Mouse (Mus musculus) CH12.LX (cell line): ENCODE results near the gene Dennd5a. TPM values are rescaled to one million over a fixed set of nuclear protein-coding genes. Genes with fewer than 3 reads are reported as not detected.
A peak's percentile ranks its signal among the peaks of the same experiment; 100 is the strongest.

Experiments
- DNase-seq: peaks from one replicate; pipeline ENCODE4 v3.0.0-alpha.2; 2013; ENCODE audit errors: extremely low read depth
- H3K27ac ChIP-seq: 2 replicates; pipeline ENCODE4 v1.5.1; 2012; ENCODE audit warnings: low read depth, mild to moderate bottlenecking, control low read depth, moderate library complexity; ENCODE audit not compliant: insufficient read depth
- H3K27me3 ChIP-seq: replicated peaks from 2 replicates; pipeline ENCODE3; 2012; ENCODE audit warnings: inconsistent platforms
- H3K36me3 ChIP-seq, 2 experiments: replicated peaks in 1 of 2; 2 replicates each; pipeline versions ENCODE3 to v1.6.1; 2012; ENCODE audit warnings: inconsistent platforms in 1 of 2, low read length in 1 of 2, mild to moderate bottlenecking in 1 of 2, mixed read lengths in 1 of 2, moderate library complexity in 1 of 2; ENCODE audit not compliant: control insufficient read depth in 1 of 2, insufficient read depth in 1 of 2
- H3K4me1 ChIP-seq, 2 experiments: 2 replicates each; pipeline ENCODE4 v1.6.1; 2012; ENCODE audit warnings: inconsistent platforms in 1 of 2, moderate library complexity in 1 of 2; ENCODE audit not compliant: insufficient read depth in 2 of 2, control insufficient read depth in 1 of 2
- H3K4me2 ChIP-seq: 2 replicates; pipeline ENCODE4 v1.6.1; 2012; ENCODE audit warnings: low read depth, mild to moderate bottlenecking, control low read depth; ENCODE audit not compliant: poor library complexity, insufficient read depth, severe bottlenecking
- H3K4me3 ChIP-seq, 3 experiments: fragments of 150-350 bp in 1 of 3; sonication (generic) in 1 of 3; replicated peaks in 1 of 3; 2 replicates each; pipeline versions ENCODE3 to v1.5.1; 2011 to 2012; ENCODE audit warnings: low read depth in 2 of 3, low read length in 2 of 3, mild to moderate bottlenecking in 2 of 3, moderate library complexity in 2 of 3, control low read depth in 1 of 3, improper control_type of control experiment in 1 of 3, inconsistent platforms in 1 of 3, mixed read lengths in 1 of 3; ENCODE audit not compliant: poor library complexity in 1 of 3
- H3K79me2 ChIP-seq: replicated peaks from 2 replicates; pipeline ENCODE4 v1.6.1; 2012; ENCODE audit warnings: mild to moderate bottlenecking, moderate library complexity; ENCODE audit not compliant: control insufficient read depth, poor library complexity, insufficient read depth, severe bottlenecking; ENCODE audit errors: extremely low read depth
- H3K9ac ChIP-seq: 2 replicates; pipeline ENCODE4 v1.6.1; 2012; ENCODE audit warnings: low read depth, mild to moderate bottlenecking, control low read depth, moderate library complexity; ENCODE audit not compliant: insufficient read depth
- H3K9me3 ChIP-seq: replicated peaks from 2 replicates; pipeline ENCODE3; 2012; ENCODE audit warnings: low read length, inconsistent platforms, mixed read lengths
- ETS1 ChIP-seq: conservative IDR thresholded peaks from 2 replicates; pipeline ENCODE4 v1.6.1; 2012; ENCODE audit warnings: low read depth, mild to moderate bottlenecking, inconsistent platforms, low read length, improper control_type of control experiment, moderate library complexity
- GABPA ChIP-seq: IDR thresholded peaks from 2 replicates; pipeline ENCODE4 v1.6.1; 2012; ENCODE audit warnings: low read depth, low read length, improper control_type of control experiment, inconsistent platforms; ENCODE audit not compliant: insufficient replicate concordance
- IRF4 ChIP-seq: IDR thresholded peaks from 2 replicates; pipeline ENCODE4 v1.6.1; 2014; ENCODE audit warnings: low read depth, mild to moderate bottlenecking, inconsistent platforms, low read length, improper control_type of control experiment
- JUN ChIP-seq: IDR thresholded peaks from 2 replicates; pipeline ENCODE4 v1.6.1; 2011; ENCODE audit warnings: low read depth, mild to moderate bottlenecking, low read length, improper control_type of control experiment, moderate library complexity; ENCODE audit not compliant: insufficient read depth
- MAZ ChIP-seq: IDR thresholded peaks from 2 replicates; pipeline ENCODE4 v1.6.1; 2012; ENCODE audit warnings: low read depth, mild to moderate bottlenecking, inconsistent platforms, low read length, improper control_type of control experiment, moderate library complexity
- MEF2A ChIP-seq: IDR thresholded peaks from 2 replicates; pipeline ENCODE4 v1.6.1; 2014; ENCODE audit warnings: low read depth, mild to moderate bottlenecking, inconsistent platforms, low read length, improper control_type of control experiment, borderline replicate concordance
- NELFE ChIP-seq: IDR thresholded peaks from 2 replicates; pipeline ENCODE4 v1.6.1; 2011; ENCODE audit warnings: low read depth, low read length, improper control_type of control experiment
- SIN3A ChIP-seq: IDR thresholded peaks from 2 replicates; pipeline ENCODE4 v1.6.1; 2012; ENCODE audit warnings: low read length, improper control_type of control experiment, inconsistent platforms
- TCF12 ChIP-seq: IDR thresholded peaks from 2 replicates; pipeline ENCODE4 v1.6.1; 2014; ENCODE audit warnings: low read depth, mild to moderate bottlenecking, inconsistent platforms, low read length, improper control_type of control experiment
- UBTF ChIP-seq: IDR thresholded peaks from 2 replicates; pipeline ENCODE4 v1.6.1; 2012; ENCODE audit warnings: low read depth, mild to moderate bottlenecking, inconsistent platforms, low read length, improper control_type of control experiment, moderate library complexity
- USF1 ChIP-seq: IDR thresholded peaks from 2 replicates; pipeline ENCODE4 v1.6.1; 2014; ENCODE audit warnings: low read depth, mild to moderate bottlenecking, inconsistent platforms, low read length, improper control_type of control experiment
- USF2 ChIP-seq: conservative IDR thresholded peaks from 2 replicates; pipeline ENCODE4 v1.6.1; 2011; ENCODE audit warnings: low read depth, low read length, improper control_type of control experiment
- ZC3H11A ChIP-seq: IDR thresholded peaks from 2 replicates; pipeline ENCODE4 v1.6.1; 2012; ENCODE audit warnings: low read depth, mild to moderate bottlenecking, inconsistent platforms, low read length, improper control_type of control experiment
- ZNF384 ChIP-seq: IDR thresholded peaks from 2 replicates; pipeline ENCODE4 v1.6.1; 2012; ENCODE audit warnings: low read depth, low read length, improper control_type of control experiment, inconsistent platforms
- dilution Hi-C: fragments of 300-500 bp; cut with MboI; formaldehyde crosslinking; loops from 2 replicates; pipeline ENCODE4 v1.14.3; 2020; ENCODE audit warnings: low sequenced_read_pairs; ENCODE audit not compliant: extremely low pct_unique_long_range_greater_than_20kb, extremely low pct_ligation_motif_present
- in situ Hi-C: fragments of 300-500 bp; cut with MboI; formaldehyde crosslinking; loops from 3 replicates; pipeline ENCODE4 v1.14.3; 2019; ENCODE audit warnings: low sequenced_read_pairs, low pct_ligation_motif_present, low pct_unique_long_range_greater_than_20kb, mixed read lengths
- polyA plus RNA-seq: library from polyadenylated mRNA; unstranded; fragments of >175 nt; gene quantifications from 2 replicates; pipeline ENCODE4 v1.2.1, GENCODE M21; 2012; ENCODE audit warnings: low read depth; ENCODE audit not compliant: insufficient read length
- total RNA-seq, 2 experiments: library from RNA; depleted of rRNA; stranded (reverse); fragments of 300-350 nt in 1 of 2; fragments of >200 nt in 1 of 2; gene quantifications; 2 replicates each; pipeline ENCODE4 v1.2.3; 2012 to 2014

The Dennd5a gene
- total and polyA plus RNA-seq, 3 experiments, result 20.7 to 29.5 (median 24.6) TPM

DNA sequence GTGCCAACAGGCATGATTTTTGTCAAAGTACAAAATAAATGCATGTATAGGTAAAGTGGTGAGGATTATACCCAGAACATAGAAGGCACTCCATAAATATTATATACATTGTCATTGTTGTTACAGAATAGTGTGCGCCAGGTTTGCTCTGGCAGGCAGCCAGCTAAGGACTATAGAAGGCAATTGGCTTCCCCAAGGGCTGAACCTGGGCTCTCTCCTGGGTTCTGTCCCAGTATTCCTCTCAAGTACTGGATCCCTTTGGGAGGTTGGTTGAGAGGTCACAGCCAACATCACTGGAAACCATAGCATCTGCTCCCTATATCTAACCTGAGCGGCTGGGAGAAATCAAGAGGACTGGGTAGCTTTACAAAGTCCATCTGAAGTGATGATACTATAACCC is 1.3 kb upstream of the Dennd5a start:
- H3K79me2 ChIP-seq, result peaks cover 10% of the 10 kb centered on the region; the same call in 1 of the 2 replicates
- H3K4me2 ChIP-seq, result no peak overlapping the region
- H3K27ac ChIP-seq, result no peak overlapping the region
- no peak overlapping the region for H3K9ac ChIP-seq
- no peaks in the 10 kb centered on the region for H3K36me3 ChIP-seq
- DNase-seq, result no peak
- in situ Hi-C loops, result no loop called here
- no peak for TF ChIP-seq MEF2A
- TF ChIP-seq ETS1, result no peak
- TF ChIP-seq USF1, result no peak
- no peak for TF ChIP-seq SIN3A
- TF ChIP-seq ZNF384, result no peak
- TF ChIP-seq IRF4, result no peak
- TF ChIP-seq GABPA, result no peak
- TF ChIP-seq MAZ, result no peak
- no peak for TF ChIP-seq UBTF
- no peak for TF ChIP-seq TCF12
- no peak for TF ChIP-seq ZC3H11A
- no peak for TF ChIP-seq JUN
- no peak for TF ChIP-seq NELFE
- dilution Hi-C loops, result no loop called here
- H3K4me1 ChIP-seq, result peaks cover 2 to 13% of the 10 kb centered on the region in 2 experiments; a peak in 2 of 4 replicates
- H3K4me3 ChIP-seq, result no peak overlapping the region
- peaks cover 29% of the 10 kb centered on the region for H3K27me3 ChIP-seq
- peaks cover 12% of the 10 kb centered on the region for H3K9me3 ChIP-seq

DNA sequence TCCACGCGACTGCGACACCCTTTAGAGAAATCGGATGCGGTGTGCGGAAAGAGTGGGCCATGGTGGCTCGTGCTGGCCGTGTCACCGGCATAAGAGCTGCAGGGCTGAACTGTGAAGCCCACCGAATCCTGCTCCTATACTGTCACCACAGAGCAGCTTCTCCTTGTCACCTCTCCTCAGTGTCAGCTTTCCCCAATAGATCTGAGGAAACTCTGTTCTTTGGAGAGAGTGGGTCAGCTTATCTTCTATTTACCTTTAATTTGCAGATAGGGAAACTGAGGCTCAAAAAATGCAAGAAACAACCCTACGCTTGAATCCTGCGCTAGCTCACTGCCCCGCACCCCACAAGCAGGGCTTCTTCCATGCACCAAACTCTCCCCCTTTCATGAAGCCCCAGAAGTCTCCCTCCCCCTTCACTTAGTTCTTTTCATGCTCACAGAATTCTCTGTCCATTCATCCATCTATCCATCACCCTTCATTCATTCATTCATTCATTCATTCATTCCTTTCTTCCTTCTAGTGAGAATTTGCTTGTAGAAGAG is 414 bp upstream of the Dennd5a start:
- Histone ChIP-seq H3K9ac (peak overlapping the region; percentile 88), H3K4me1 (peaks cover 2 to 13% of the 10 kb centered on the region in 2 experiments; a peak in 2 of 4 replicates), H3K27me3 (peaks cover 29% of the 10 kb centered on the region), H3K36me3 (no peaks in the 10 kb centered on the region), H3K4me3 (peak overlapping the region; percentile 38 to 77 (median 71)), H3K27ac (no peak overlapping the region), H3K79me2 (peaks cover 10% of the 10 kb centered on the region; the same call in 1 of the 2 replicates), H3K9me3 (peaks cover 9% of the 10 kb centered on the region), H3K4me2 (peak overlapping the region; percentile 57; the same call in 1 of the 2 replicates)
- in situ Hi-C loops, result no loop called here
- no peak for TF ChIP-seq NELFE
- TF ChIP-seq USF2, result no peak
- no peak for DNase-seq
- dilution Hi-C loops, result no loop called here
